ENCODE assay signal across 7 mouse cellular contexts in genomic region chr12:12318140-12318734, GRCm38 (mm10). TPM values are rescaled to one million over a fixed set of nuclear protein-coding genes. Genes with fewer than 3 reads are reported as not detected.
A peak's percentile ranks its signal among the peaks of the same experiment; 100 is the strongest.
DNase-seq lines count a peak whose midpoint lies in the region; ATAC-seq and TF ChIP-seq lines count a peak whose summit lies in the region.

No protein-coding gene starts in this region.

- H3K4me2 ChIP-seq in lung, postnatal 0 days (replicated peaks; ENCODE audit: low read depth, low read length): no peak overlapping the region

- 4% methylated on average over 6 of the region's 6 CpGs for WGBS in lung, postnatal 0 days

- H3K36me3 ChIP-seq in lung, postnatal 0 days (ENCODE audit: insufficient read depth, low read length): no peaks in the 10 kb centered on the region

- peak; percentile 86 for TF ChIP-seq CTCF in lung, postnatal 0 days (IDR thresholded peaks at IDR 0.05)

- no peaks in the 10 kb centered on the region for H3K9me3 ChIP-seq in lung, postnatal 0 days (ENCODE audit: low read length)

- no peak overlapping the region for H3K9ac ChIP-seq in lung, postnatal 0 days (replicated peaks; ENCODE audit: low read depth)

- no peak overlapping the region for H3K4me3 ChIP-seq in lung, postnatal 0 days (ENCODE audit: low read depth, low read length)

- peaks cover 3% of the 10 kb centered on the region; the same call in 1 of the 2 replicates for H3K4me1 ChIP-seq in lung, postnatal 0 days (ENCODE audit: insufficient read depth, low read depth, low read length)

- TF ChIP-seq EP300 in lung, postnatal 0 days (IDR thresholded peaks at IDR 0.05): no peak

- no peaks in the 10 kb centered on the region for H3K27me3 ChIP-seq in lung, postnatal 0 days (replicated peaks; ENCODE audit: insufficient read depth, low read length)

- ATAC-seq in lung, postnatal 0 days: 0 out of 2 replicates have a peak, but pooled peaks have one; percentile 22

- H3K27ac ChIP-seq in lung, postnatal 0 days (ENCODE audit: low read length): no peak overlapping the region

- peak; percentile 47 for DNase-seq in layer of hippocampus, adult 9-11 months
- no peak for DNase-seq in layer of hippocampus, adult 11-12 months (ENCODE audit: low spot score)
- peak; percentile 55 for DNase-seq in MN1 (ENCODE audit: low spot score)
- peak; percentile 75 for DNase-seq in embryo, embryonic 11 days
- peak; percentile 87 for DNase-seq in lung, postnatal 0 days (ENCODE audit: low spot score)
- DNase-seq in right cerebral cortex, adult 2 months (ENCODE audit: low spot score in 2 of 2): no peak
- no peak for DNase-seq in spleen, postnatal 10 days (ENCODE audit: low spot score in 2 of 2)

RNA-seq across cellular contexts. Expression of gene Fam49a, which starts 56.3 kb away (rescaled TPM):
- polyA plus RNA-seq in lung, postnatal 0 days (2015; fragmentation: Nextera tagmentation; extraction: Ambion mirVana): 15.3 and 16.7 TPM in 2 replicates

Comparison
In these comparisons a context has a peak if more than half of its experiments do, and no peak if none do; other contexts are left out.
1. DNase-seq: peak in layer of hippocampus, adult 9-11 months (single experiment), MN1 (single experiment), embryo, embryonic 11 days (single experiment) and lung, postnatal 0 days (single experiment); none in layer of hippocampus, adult 11-12 months (single experiment), right cerebral cortex, adult 2 months (0 of 2) and spleen, postnatal 10 days (0 of 2).